13 mouse cellular contexts compared by ENCODE assay signal in the genomic region with DNA sequence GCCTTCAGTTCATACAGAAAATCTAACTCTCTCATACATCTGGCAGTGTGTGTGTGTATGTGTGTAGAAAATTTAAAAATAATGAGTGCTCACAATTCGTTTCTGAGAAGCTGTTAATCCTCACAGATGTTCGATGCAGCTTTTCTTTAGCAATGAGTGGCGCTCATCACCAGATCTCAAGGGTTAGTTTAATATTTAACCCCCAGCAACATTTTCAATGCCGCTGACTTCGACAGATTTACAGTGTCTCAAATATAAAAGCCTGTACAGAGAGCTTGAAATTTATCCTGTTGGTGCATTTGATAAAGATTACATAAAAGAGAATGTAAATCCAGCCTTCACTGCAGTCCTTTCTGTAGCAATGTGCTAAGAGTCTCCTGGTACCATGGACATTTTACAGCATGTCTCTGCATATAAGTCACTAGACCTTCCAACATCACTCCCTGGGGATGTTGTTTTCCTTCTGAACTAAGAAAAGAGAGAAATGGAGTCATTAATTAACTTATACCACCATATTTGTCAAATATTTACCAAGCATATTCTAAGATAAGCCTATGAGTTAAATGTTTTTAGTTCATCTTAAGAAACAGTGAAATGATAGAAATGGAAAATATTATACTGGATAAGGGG.
"Had no signal": no experiment of that assay in that cellular context is flagged by ENCODE, and none has a peak within 500 bp of the region (broad histone marks: within the 10 kb centered on the region; RNA-seq: fewer than 3 reads in every experiment).

No protein-coding gene starts in this region.

- H3K4me1 ChIP-seq: liver, embryonic 13.5 days; midbrain, embryonic 12.5 days had no signal

- H3K4me3 ChIP-seq: left cerebral cortex, adult 2 months; liver, embryonic 13.5 days; midbrain, embryonic 12.5 days had no signal

- H3K36me3 ChIP-seq: liver, embryonic 13.5 days; midbrain, embryonic 12.5 days had no signal

- ATAC-seq: lung, postnatal 0 days had no signal

- H3K27me3 ChIP-seq: liver, embryonic 13.5 days; midbrain, embryonic 12.5 days had no signal

- H3K9ac ChIP-seq: liver, embryonic 13.5 days; lung, embryonic 14.5 days; midbrain, embryonic 12.5 days had no signal

- H3K27ac ChIP-seq: left cerebral cortex, adult 2 months; liver, embryonic 13.5 days; macrophage; midbrain, embryonic 12.5 days; stomach, postnatal 0 days had no signal

- H3K4me2 ChIP-seq: liver, embryonic 13.5 days; lung, embryonic 14.5 days; midbrain, embryonic 12.5 days had no signal

- DNase-seq: layer of hippocampus, postnatal 36 days; liver, embryonic 13.5 days; lung, embryonic 14.5 days; right cerebral cortex, postnatal 14 days; right cerebral cortex, postnatal 4 days; thymus, adult 2 months; thymus, postnatal 14 days; thymus, postnatal 4 days had no signal

- H3K9me3 ChIP-seq: liver, embryonic 13.5 days; midbrain, embryonic 12.5 days had no signal
